Mouse (Mus musculus) adrenal gland, postnatal 14 days (tissue): ENCODE results near the gene A2ml1. TPM values are rescaled to one million over a fixed set of nuclear protein-coding genes. Genes with fewer than 3 reads are reported as not detected.

Source experiments
- DNase-seq: peaks from one replicate; pipeline ENCODE4 v3.0.0; 2021; ENCODE audit warnings: mixed read lengths
- total RNA-seq: library from RNA; stranded (reverse); gene quantifications from 2 replicates; pipeline ENCODE4 v1.2.3, GENCODE M21; 2021

Gene A2ml1
- total RNA-seq, 1 experiment from 2014 or later = 2.3 TPM

- no peak for DNase-seq
These were observed 31.6 kb downstream of the A2ml1 start for GRCm38 (mm10) chr6:128549463-128550452.

GRCm38 (mm10) chr6:128548532-128548931 lies 32.9 kb downstream of the A2ml1 start:
- no peak for DNase-seq

- DNase-seq = no peak
These were observed 36.0 kb downstream of the A2ml1 start for GRCm38 (mm10) chr6:128545402-128545801.

- DNase-seq = no peak
These were observed 38.2 kb downstream of the A2ml1 start for GRCm38 (mm10) chr6:128543226-128543625.

GRCm38 (mm10) chr6:128535250-128535649 lies 46.2 kb downstream of the A2ml1 start:
- DNase-seq = no peak

- no peak for DNase-seq
These were observed 48.1 kb downstream of the A2ml1 start for GRCm38 (mm10) chr6:128533296-128533695.

GRCm38 (mm10) chr6:128532701-128533100 lies 48.7 kb downstream of the A2ml1 start:
- no peak for DNase-seq

GRCm38 (mm10) chr6:128528491-128528890 lies 52.9 kb downstream of the A2ml1 start:
- DNase-seq = no peak

GRCm38 (mm10) chr6:128527110-128527509 lies 54.3 kb downstream of the A2ml1 start:
- no peak for DNase-seq

- DNase-seq = no peak
These were observed 54.8 kb downstream of the A2ml1 start, which contains the start of gene Pzp for GRCm38 (mm10) chr6:128526601-128527000. Pzp (minus strand) TSS chr6:128526720.

GRCm38 (mm10) chr6:128525801-128526200 lies 55.6 kb downstream of the A2ml1 start:
- no peak for DNase-seq

- no peak for DNase-seq
These were observed 58.0 kb downstream of the A2ml1 start for GRCm38 (mm10) chr6:128523360-128523759.

GRCm38 (mm10) chr6:128519159-128519558 lies 62.2 kb downstream of the A2ml1 start:
- no peak for DNase-seq

- DNase-seq = peak; percentile 7
These were observed 75.7 kb downstream of the A2ml1 start for GRCm38 (mm10) chr6:128505676-128506236.

- no peak for DNase-seq
These were observed 76.7 kb downstream of the A2ml1 start for GRCm38 (mm10) chr6:128504743-128505142.

GRCm38 (mm10) chr6:128495346-128495745 lies 86.1 kb downstream of the A2ml1 start:
- no peak for DNase-seq

GRCm38 (mm10) chr6:128494646-128495331 lies 86.6 kb downstream of the A2ml1 start:
- peak; percentile 50 for DNase-seq

GRCm38 (mm10) chr6:128491916-128492315 lies 89.5 kb downstream of the A2ml1 start:
- DNase-seq = no peak

- no peak for DNase-seq
These were observed 91.3 kb downstream of the A2ml1 start for GRCm38 (mm10) chr6:128490141-128490540.
